Mouse (Mus musculus) embryonic fibroblast, embryonic 13.5 days (primary cell): ENCODE data around the gene 1700028P14Rik. TPM values are rescaled to one million over a fixed set of nuclear protein-coding genes. Genes with fewer than 3 reads are reported as not detected.
"Not testable (repeated sequence)": the region's sequence is repeated elsewhere in the genome, so short reads cannot be mapped to it uniquely, and the experiment has no call there.

Experiments
- H3K27ac ChIP-seq: 2 replicates; pipeline ENCODE4 v1.5.1; 2012; ENCODE audit warnings: low read length, control low read depth, inconsistent platforms; ENCODE audit not compliant: insufficient read depth
- H3K4me1 ChIP-seq: 2 replicates; pipeline ENCODE4 v1.6.1; 2011; ENCODE audit warnings: low read length; ENCODE audit not compliant: control insufficient read depth, insufficient read depth
- H3K4me3 ChIP-seq: 2 replicates; pipeline ENCODE4 v1.5.1; 2011; ENCODE audit warnings: mild to moderate bottlenecking, control low read depth, low read length; ENCODE audit not compliant: insufficient read depth
- CTCF ChIP-seq: IDR thresholded peaks from 2 replicates; pipeline ENCODE4 v1.5.1; 2011; ENCODE audit warnings: mild to moderate bottlenecking, control low read depth, low read length, moderate library complexity, borderline replicate concordance; ENCODE audit not compliant: insufficient read depth
- POLR2A ChIP-seq: IDR thresholded peaks from 2 replicates; pipeline ENCODE4 v1.6.1; 2011; ENCODE audit warnings: low read depth, mild to moderate bottlenecking, control low read depth, low read length, moderate library complexity
- polyA plus RNA-seq: library from polyadenylated mRNA; stranded (reverse); fragments of >200 nt; gene quantifications from 2 replicates; pipeline ENCODE4 v1.2.4, GENCODE M21; 2011; ENCODE audit warnings: low read depth; ENCODE audit not compliant: missing spikeins, insufficient read length

1700028P14Rik gene
- not detected in 2 replicates for polyA plus RNA-seq

GRCm38 (mm10) chr19:23652644-23653043, at the start of gene 1700028P14Rik:
TSS of gene 1700028P14Rik (minus strand) at chr19:23652812.
- no peak within 1 kb of the TSS for H3K27ac ChIP-seq
- H3K4me1 ChIP-seq: no peaks in the 10 kb centered on the region
- H3K4me3 ChIP-seq: no peak within 1 kb of the TSS
- TF ChIP-seq CTCF (no peak), POLR2A (no peak)

- Histone ChIP-seq H3K4me3 (no peak overlapping the region), H3K27ac (no peak overlapping the region), H3K4me1 (no peaks in the 10 kb centered on the region)
- TF ChIP-seq POLR2A (no peak), CTCF (no peak)
Measured at GRCm38 (mm10) chr19:23699131-23699530, 46.5 kb upstream of the 1700028P14Rik start.

- no peaks in the 10 kb centered on the region for H3K4me1 ChIP-seq
Measured at GRCm38 (mm10) chr19:23698366-23698765, 45.8 kb upstream of the 1700028P14Rik start.

GRCm38 (mm10) chr19:23697861-23698260, 45.2 kb upstream of the 1700028P14Rik start:
- no peaks in the 10 kb centered on the region for H3K4me1 ChIP-seq
- no peak overlapping the region for H3K4me3 ChIP-seq
- no peak for TF ChIP-seq POLR2A
- TF ChIP-seq CTCF: no peak
- no peak overlapping the region for H3K27ac ChIP-seq

More at GRCm38 (mm10) chr19:23698366-23698765, 45.8 kb upstream of the 1700028P14Rik start:
- no peak overlapping the region for H3K4me3 ChIP-seq
- no peak for TF ChIP-seq POLR2A
- TF ChIP-seq CTCF: no peak
- no peak overlapping the region for H3K27ac ChIP-seq

GRCm38 (mm10) chr19:23694344-23694743, 41.7 kb upstream of the 1700028P14Rik start:
- no peak overlapping the region for H3K4me3 ChIP-seq
- TF ChIP-seq CTCF (no peak), POLR2A (no peak)

GRCm38 (mm10) chr19:23688421-23688946, 35.9 kb upstream of the 1700028P14Rik start:
- H3K4me3 ChIP-seq: peak overlapping the region; percentile 67
- H3K4me1 ChIP-seq: no peaks in the 10 kb centered on the region
- H3K27ac ChIP-seq: 0 out of 2 replicates have a peak overlapping the region, but pooled peaks have one; percentile 40
- TF ChIP-seq CTCF: no peak
- no peak for TF ChIP-seq POLR2A

More at GRCm38 (mm10) chr19:23694344-23694743, 41.7 kb upstream of the 1700028P14Rik start:
- H3K4me1 ChIP-seq: no peaks in the 10 kb centered on the region
- H3K27ac ChIP-seq: no peak overlapping the region

GRCm38 (mm10) chr19:23687296-23688021, 34.8 kb upstream of the 1700028P14Rik start, which contains the start of gene Ptar1:
TSS of gene Ptar1 (plus strand) at chr19:23687429.
- Histone ChIP-seq H3K27ac (peak within 1 kb of the TSS; percentile 95), H3K4me3 (peak within 1 kb of the TSS; percentile 94), H3K4me1 (no peaks in the 10 kb centered on the region)
- TF ChIP-seq POLR2A: peak; percentile 91
- TF ChIP-seq CTCF: no peak

- Histone ChIP-seq H3K4me1 (no peaks in the 10 kb centered on the region), H3K4me3 (peak overlapping the region; percentile 67), H3K27ac (peak overlapping the region; percentile 95)
- TF ChIP-seq POLR2A (no peak), CTCF (no peak)
Measured at GRCm38 (mm10) chr19:23686962-23687295, 34.3 kb upstream of the 1700028P14Rik start.

GRCm38 (mm10) chr19:23675656-23676055, 23.0 kb upstream of the 1700028P14Rik start:
- H3K4me3 ChIP-seq, H3K4me1 ChIP-seq: not testable (repeated sequence)

GRCm38 (mm10) chr19:23673021-23673420, 20.4 kb upstream of the 1700028P14Rik start:
- Histone ChIP-seq H3K4me1 (no peaks in the 10 kb centered on the region), H3K27ac (no peak overlapping the region), H3K4me3 (no peak overlapping the region)
- TF ChIP-seq CTCF (no peak), POLR2A (no peak)

More at GRCm38 (mm10) chr19:23675656-23676055, 23.0 kb upstream of the 1700028P14Rik start:
- H3K27ac ChIP-seq: not testable (repeated sequence)
